Mouse (Mus musculus) myocyte (in vitro differentiated cells): ENCODE data around the gene Fscn3. TPM values are rescaled to one million over a fixed set of nuclear protein-coding genes. Genes with fewer than 3 reads are reported as not detected.

Experiments
- H3K27me3 ChIP-seq: one replicate; pipeline ENCODE4 v1.6.1; 2011; ENCODE audit not compliant: control insufficient read depth, insufficient read depth, insufficient read length
- H3K36me3 ChIP-seq: one replicate; pipeline ENCODE4 v1.6.1; 2011; ENCODE audit not compliant: control insufficient read depth, insufficient read depth
- H3K4me2 ChIP-seq: one replicate; pipeline ENCODE4 v1.6.1; 2011; ENCODE audit warnings: low read depth, control low read depth
- H3K4me3 ChIP-seq: one replicate; pipeline ENCODE4 v1.5.1; 2011; ENCODE audit warnings: mild to moderate bottlenecking, control low read depth, moderate library complexity
- H3K79me2 ChIP-seq: one replicate; pipeline ENCODE4 v1.6.1; 2011; ENCODE audit not compliant: control insufficient read depth, insufficient read depth
- H3ac ChIP-seq: one replicate; pipeline ENCODE4 v1.6.1; 2011; ENCODE audit not compliant: control insufficient read depth, insufficient read length
- CEBPB ChIP-seq: IDR thresholded peaks from 2 replicates; pipeline ENCODE4 v1.6.1; 2011; ENCODE audit warnings: mild to moderate bottlenecking, moderate library complexity; ENCODE audit not compliant: poor library complexity, insufficient read depth, severe bottlenecking
- E2F4 ChIP-seq: IDR thresholded peaks from one replicate; pipeline ENCODE4 v1.6.1; 2011; ENCODE audit warnings: mild to moderate bottlenecking, control low read depth, moderate library complexity; ENCODE audit not compliant: insufficient read depth
- MAX ChIP-seq: IDR thresholded peaks from one replicate; pipeline ENCODE4 v1.6.1; 2011; ENCODE audit warnings: low read depth, mild to moderate bottlenecking, control low read depth
- MYOD1 ChIP-seq, 3 experiments: IDR thresholded peaks; one replicate each; pipeline ENCODE4 v1.6.1; 2011; ENCODE audit warnings: control low read depth in 2 of 3, low read depth in 2 of 3, mild to moderate bottlenecking in 2 of 3, moderate library complexity in 1 of 3; ENCODE audit not compliant: insufficient read length in 2 of 3, control insufficient read depth in 1 of 3
- MYOG ChIP-seq, 3 experiments: IDR thresholded peaks; one replicate each; pipeline ENCODE4 v1.6.1; 2011; ENCODE audit warnings: control low read depth in 2 of 3, low read depth in 2 of 3, mild to moderate bottlenecking in 2 of 3; ENCODE audit not compliant: insufficient read length in 2 of 3, control insufficient read depth in 1 of 3, insufficient read depth in 1 of 3
- POLR2A ChIP-seq: IDR thresholded peaks from one replicate; pipeline ENCODE4 v1.6.1; 2011; ENCODE audit warnings: low read depth, mild to moderate bottlenecking, control low read depth, moderate library complexity; ENCODE audit not compliant: insufficient read length
- POLR2AphosphoS2 ChIP-seq: IDR thresholded peaks from one replicate; pipeline ENCODE4 v1.6.1; 2011; ENCODE audit warnings: low read depth, control low read depth; ENCODE audit not compliant: insufficient read length
- REST ChIP-seq: IDR thresholded peaks from one replicate; pipeline ENCODE4 v1.6.1; 2011; ENCODE audit warnings: mild to moderate bottlenecking, control low read depth, moderate library complexity; ENCODE audit not compliant: insufficient read depth, insufficient read length
- SRF ChIP-seq: IDR thresholded peaks from one replicate; pipeline ENCODE4 v1.6.1; 2011; ENCODE audit warnings: low read depth; ENCODE audit not compliant: control insufficient read depth, insufficient read length
- TCF12 ChIP-seq: IDR thresholded peaks from one replicate; pipeline ENCODE4 v1.6.1; 2011; ENCODE audit warnings: mild to moderate bottlenecking, control low read depth; ENCODE audit not compliant: poor library complexity, insufficient read depth, severe bottlenecking
- TCF3 ChIP-seq: IDR thresholded peaks from one replicate; pipeline ENCODE4 v1.6.1; 2011; ENCODE audit warnings: low read depth, control low read depth; ENCODE audit not compliant: insufficient read length
- USF1 ChIP-seq: IDR thresholded peaks from one replicate; pipeline ENCODE4 v1.6.1; 2011; ENCODE audit warnings: low read depth, mild to moderate bottlenecking, control low read depth, moderate library complexity
- polyA plus RNA-seq: library from polyadenylated mRNA; unstranded; fragments of >200 nt; fragmentation: generic; extraction: Trizol; gene quantifications from one replicate; pipeline ENCODE4 v1.2.1, GENCODE M21; 2012; ENCODE audit warnings: missing spikeins

Fscn3 gene
- polyA plus RNA-seq, 1 experiment = not detected

GRCm38 (mm10) chr6:28420865-28421264 lies 6.7 kb upstream of the Fscn3 start:
- no peaks in the 10 kb centered on the region for H3K27me3 ChIP-seq
- TF ChIP-seq TCF3 = no peak
- TF ChIP-seq MAX = no peak
- TF ChIP-seq POLR2A = no peak
- TF ChIP-seq MYOD1 (IDR thresholded peaks at IDR 0.05; ENCODE audit: control insufficient read depth in 1 of 3, insufficient read length in 2 of 3, low read depth in 2 of 3) = no peak
- TF ChIP-seq CEBPB = no peak
- TF ChIP-seq SRF = no peak
- no peak for TF ChIP-seq MYOG (IDR thresholded peaks at IDR 0.05; ENCODE audit: control insufficient read depth in 1 of 3, insufficient read depth in 1 of 3, insufficient read length in 2 of 3, low read depth in 2 of 3)
- TF ChIP-seq USF1 = no peak
- TF ChIP-seq TCF12 = no peak
- no peak for TF ChIP-seq E2F4
- no peak for TF ChIP-seq REST
- no peak for TF ChIP-seq POLR2AphosphoS2
- no peaks in the 10 kb centered on the region for H3K36me3 ChIP-seq
- H3ac ChIP-seq = peak overlapping the region; percentile 42
- peaks cover 29% of the 10 kb centered on the region for H3K79me2 ChIP-seq
- peak overlapping the region; percentile 82 for H3K4me3 ChIP-seq
- peak overlapping the region; percentile 89 for H3K4me2 ChIP-seq

- Histone ChIP-seq H3K79me2 (peaks cover 29% of the 10 kb centered on the region), H3K27me3 (no peaks in the 10 kb centered on the region), H3K36me3 (no peaks in the 10 kb centered on the region), H3K4me2 (peak overlapping the region; percentile 89), H3K4me3 (peak overlapping the region; percentile 82), H3ac (peak overlapping the region; percentile 42)
- TF ChIP-seq POLR2A (peak; percentile 88), CEBPB (peak; percentile 80), SRF (peak; percentile 18), MYOD1 (IDR thresholded peaks at IDR 0.05; ENCODE audit: control insufficient read depth in 1 of 3, insufficient read length in 2 of 3, low read depth in 2 of 3) (no peak), TCF3 (no peak), POLR2AphosphoS2 (peak; percentile 83)
These were observed 6.1 kb upstream of the Fscn3 start for GRCm38 (mm10) chr6:28421469-28422000.

- Histone ChIP-seq H3K27me3 (no peaks in the 10 kb centered on the region), H3K79me2 (peaks cover 29% of the 10 kb centered on the region), H3ac (no peak overlapping the region), H3K4me3 (peak overlapping the region; percentile 82), H3K4me2 (peak overlapping the region; percentile 89), H3K36me3 (no peaks in the 10 kb centered on the region)
- TF ChIP-seq POLR2A (no peak), TCF12 (no peak), MYOD1 (IDR thresholded peaks at IDR 0.05; ENCODE audit: control insufficient read depth in 1 of 3, insufficient read length in 2 of 3, low read depth in 2 of 3) (no peak), CEBPB (no peak), USF1 (no peak), REST (no peak), E2F4 (no peak), SRF (no peak), POLR2AphosphoS2 (no peak), MAX (no peak), TCF3 (no peak)
These were observed 4.8 kb upstream of the Fscn3 start for GRCm38 (mm10) chr6:28422651-28423290.

GRCm38 (mm10) chr6:28423313-28423712 lies 4.3 kb upstream of the Fscn3 start, which contains the start of gene Arf5:
Gene Arf5 (plus strand): TSS chr6:28423560.
- Histone ChIP-seq H3ac (peak within 1 kb of the TSS; percentile 55), H3K79me2 (peaks cover 29% of the 10 kb centered on the region), H3K36me3 (no peaks in the 10 kb centered on the region), H3K27me3 (no peaks in the 10 kb centered on the region), H3K4me2 (peak within 1 kb of the TSS; percentile 89), H3K4me3 (peak within 1 kb of the TSS; percentile 82)
- TF ChIP-seq POLR2AphosphoS2 = peak; percentile 71
- TF ChIP-seq POLR2A = peak; percentile 57
- TF ChIP-seq MYOD1 (IDR thresholded peaks at IDR 0.05; ENCODE audit: control insufficient read depth in 1 of 3, insufficient read length in 2 of 3, low read depth in 2 of 3) = no peak
